Mouse (Mus musculus): ENCODE results near the gene Slc22a4. TPM values are rescaled to one million over a fixed set of nuclear protein-coding genes. Genes with fewer than 3 reads are reported as not detected.

The Slc22a4 gene
- total and polyA plus RNA-seq, 3 experiments: 3.5 to 5.8 TPM; not detected in 1

DNA sequence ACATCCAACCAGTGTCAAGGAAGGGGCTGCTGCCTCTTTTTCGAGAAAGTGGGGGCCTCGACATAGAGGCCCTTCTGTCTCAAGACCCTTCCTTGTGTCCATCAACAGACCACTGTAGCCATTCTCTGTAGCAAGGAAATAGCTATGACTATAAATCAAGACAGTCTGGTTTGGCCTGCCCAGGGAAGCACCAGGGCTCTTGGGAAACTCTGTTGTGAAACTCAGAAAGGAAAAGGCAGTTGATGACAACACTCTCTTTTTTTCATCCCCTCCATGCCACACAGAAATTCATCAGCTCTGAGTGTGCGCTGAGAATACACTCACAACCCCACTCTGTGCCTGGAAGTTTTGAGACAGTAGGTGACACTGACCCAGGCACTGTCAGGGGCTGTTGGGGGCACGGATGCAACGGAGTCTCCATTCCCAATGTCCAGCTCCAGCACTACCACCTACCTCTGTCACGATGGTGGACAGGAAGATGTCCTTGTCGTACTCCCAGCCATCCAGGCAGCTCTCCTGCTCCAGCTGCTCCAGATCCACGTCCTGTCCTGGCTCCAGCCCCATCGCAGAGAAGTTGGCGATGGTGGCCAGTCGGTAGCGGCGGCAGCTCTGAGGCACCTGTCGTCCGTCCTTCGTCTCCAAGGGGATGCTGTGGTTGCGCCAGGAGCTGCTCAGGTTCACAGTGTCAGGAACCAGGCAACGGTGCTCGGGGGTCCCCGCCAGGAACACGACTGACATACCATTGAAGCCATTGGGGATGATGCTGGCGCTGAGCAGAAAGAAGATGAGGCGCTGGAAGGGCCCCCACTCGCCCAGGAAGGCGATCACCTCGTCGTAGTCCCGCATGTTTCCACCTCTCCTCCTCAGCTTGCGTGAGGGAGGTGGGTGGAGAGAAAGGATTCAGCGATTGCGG, 503 bp downstream of the Slc22a4 start:
- TF ChIP-seq CHD2 (IDR thresholded peaks at IDR 0.05; ENCODE audit: low read length) (no peak), TBP (IDR thresholded peaks at IDR 0.05; ENCODE audit: low read depth, low read length) (no peak), MYB (IDR thresholded peaks at IDR 0.05; ENCODE audit: low read depth, low read length) (0 out of 2 replicates have a peak, but pooled peaks have one; percentile 21), MAX (IDR thresholded peaks at IDR 0.05; ENCODE audit: low read length) (no peak)
- no peak for DNase-seq (ENCODE audit: low read depth, low spot score)
- H3K4me1 ChIP-seq (ENCODE audit: control insufficient read depth in 1 of 2, insufficient read depth in 2 of 2, low read length in 2 of 2): peaks cover 29 to 39% of the 10 kb centered on the region in 2 experiments
- H3K4me3 ChIP-seq (ENCODE audit: control insufficient read depth in 1 of 2, insufficient read depth in 1 of 2, low read depth in 2 of 2, low read length in 2 of 2): peak overlapping the region; percentile 65 to 93
- H3K9ac ChIP-seq (ENCODE audit: control insufficient read depth, low read depth, low read length, poor library complexity, severe bottlenecking): peak overlapping the region; percentile 74
- H3K9me3 ChIP-seq (replicated peaks; ENCODE audit: insufficient read depth, low read length): no peaks in the 10 kb centered on the region
- H3K79me2 ChIP-seq (ENCODE audit: control insufficient read depth, insufficient read depth, low read length, poor library complexity): peaks cover 3% of the 10 kb centered on the region; the same call in 1 of the 2 replicates
- H3K27me3 ChIP-seq (ENCODE audit: control insufficient read depth in 1 of 2, insufficient read depth in 2 of 2, low read length in 2 of 2): no peaks in the 10 kb centered on the region
- H3K27ac ChIP-seq (ENCODE audit: control insufficient read depth, low read depth, low read length): peak overlapping the region; percentile 44
- H3K36me3 ChIP-seq (ENCODE audit: control insufficient read depth in 1 of 2, insufficient read depth in 2 of 2, low read length in 2 of 2): peaks cover 0 to 33% of the 10 kb centered on the region in 2 experiments; a peak in 2 of 4 replicates

DNA sequence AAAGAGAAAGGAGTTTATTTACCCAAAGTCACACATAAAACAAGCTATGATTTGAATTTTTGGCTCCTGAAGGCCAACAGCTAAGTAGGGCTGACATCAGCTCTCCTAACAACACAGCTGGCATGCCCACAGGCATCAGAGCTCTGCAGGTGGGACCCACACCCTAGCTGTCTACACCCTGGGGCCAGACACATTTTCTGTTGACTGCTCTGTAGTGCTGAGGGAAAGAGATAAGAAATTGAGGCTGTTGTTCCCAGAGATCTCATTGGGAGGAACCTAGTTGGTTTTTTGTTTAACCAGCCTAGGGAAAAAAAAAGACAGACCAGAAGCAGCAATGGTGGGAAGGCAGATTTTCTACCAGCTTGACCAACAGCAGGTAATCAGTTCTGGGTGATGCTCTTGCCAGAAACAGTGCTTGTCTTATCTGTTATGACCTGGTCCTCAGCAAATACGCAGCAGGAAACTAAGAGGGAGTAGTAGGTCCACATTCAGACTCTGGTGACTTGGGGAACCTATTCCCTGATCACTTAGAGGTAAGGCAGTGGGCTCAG, 1.3 kb downstream of the Slc22a4 start:
- peak; percentile 91 for DNase-seq (ENCODE audit: low read depth, low spot score)
- Histone ChIP-seq H3K27ac (ENCODE audit: control insufficient read depth, low read depth, low read length) (peak overlapping the region; percentile 44), H3K9ac (ENCODE audit: control insufficient read depth, low read depth, low read length, poor library complexity, severe bottlenecking) (no peak overlapping the region), H3K4me1 (ENCODE audit: control insufficient read depth in 1 of 2, insufficient read depth in 2 of 2, low read length in 2 of 2) (peaks cover 29 to 39% of the 10 kb centered on the region in 2 experiments), H3K4me3 (ENCODE audit: control insufficient read depth in 1 of 2, insufficient read depth in 1 of 2, low read depth in 2 of 2, low read length in 2 of 2) (peak overlapping the region in 1 of 2 experiments; percentile 93; a peak in 1 of 4 replicates), H3K79me2 (ENCODE audit: control insufficient read depth, insufficient read depth, low read length, poor library complexity) (peaks cover 3% of the 10 kb centered on the region; the same call in 1 of the 2 replicates), H3K36me3 (ENCODE audit: control insufficient read depth in 1 of 2, insufficient read depth in 2 of 2, low read length in 2 of 2) (peaks cover 0 to 33% of the 10 kb centered on the region in 2 experiments; a peak in 2 of 4 replicates), H3K9me3 (replicated peaks; ENCODE audit: insufficient read depth, low read length) (no peaks in the 10 kb centered on the region), H3K27me3 (ENCODE audit: control insufficient read depth in 1 of 2, insufficient read depth in 2 of 2, low read length in 2 of 2) (no peaks in the 10 kb centered on the region)
- TF ChIP-seq CTCF (IDR thresholded peaks at IDR 0.05 in 2 of 3, conservative IDR thresholded peaks at IDR 0.05 in 1 of 3; ENCODE audit: control insufficient read depth in 1 of 3, insufficient read depth in 1 of 3, low read depth in 2 of 3, low read length in 3 of 3, poor library complexity in 1 of 3, severe bottlenecking in 1 of 3) (no peak), MAZ (IDR thresholded peaks at IDR 0.05; ENCODE audit: low read depth, low read length) (peak; percentile 72; the same call in 1 of the 2 replicates), NELFE (IDR thresholded peaks at IDR 0.05; ENCODE audit: low read depth, low read length) (no peak), MAX (IDR thresholded peaks at IDR 0.05; ENCODE audit: low read length) (no peak), GATA1 (IDR thresholded peaks at IDR 0.05; ENCODE audit: low read depth, low read length) (peak; percentile 90), POLR2AphosphoS2 (IDR thresholded peaks at IDR 0.05; ENCODE audit: low read length) (no peak), ELF1 (IDR thresholded peaks at IDR 0.05; ENCODE audit: low read depth, low read length) (no peak), ZKSCAN1 (IDR thresholded peaks at IDR 0.05; ENCODE audit: low read depth, low read length) (0 out of 2 replicates have a peak, but pooled peaks have one; percentile 32), TBP (IDR thresholded peaks at IDR 0.05; ENCODE audit: low read depth, low read length) (peak; percentile 39; the same call in 1 of the 2 replicates), GABPA (IDR thresholded peaks at IDR 0.05; ENCODE audit: low read depth, low read length) (0 out of 2 replicates have a peak, but pooled peaks have one; percentile 19), MYB (IDR thresholded peaks at IDR 0.05; ENCODE audit: low read depth, low read length) (peak; percentile 80), CHD1 (IDR thresholded peaks at IDR 0.05; ENCODE audit: low read depth, low read length) (0 out of 2 replicates have a peak, but pooled peaks have one; percentile 16), NRF1 (IDR thresholded peaks at IDR 0.05; ENCODE audit: insufficient read depth, low read depth, low read length, poor library complexity, severe bottlenecking) (no peak), RAD21 (IDR thresholded peaks at IDR 0.05; ENCODE audit: low read depth, low read length) (no peak), MAFK (IDR thresholded peaks at IDR 0.05; ENCODE audit: borderline replicate concordance, low read depth, low read length) (no peak; the same call in 1 of the 2 replicates), JUND (IDR thresholded peaks at IDR 0.05; ENCODE audit: low read depth, low read length) (no peak), SIN3A (IDR thresholded peaks at IDR 0.05; ENCODE audit: low read length) (peak; percentile 90), ZC3H11A (IDR thresholded peaks at IDR 0.05; ENCODE audit: low read depth, low read length) (no peak), CHD2 (IDR thresholded peaks at IDR 0.05; ENCODE audit: low read length) (no peak), BHLHE40 (IDR thresholded peaks at IDR 0.05; ENCODE audit: borderline replicate concordance, low read depth, low read length) (peak; percentile 54; the same call in 1 of the 2 replicates), POLR2A (IDR thresholded peaks at IDR 0.05; ENCODE audit: control insufficient read depth in 1 of 2, insufficient read depth in 1 of 2, low read depth in 1 of 2, low read length in 2 of 2, poor library complexity in 1 of 2) (no peak; a peak in 1 of 4 replicates), USF2 (IDR thresholded peaks at IDR 0.05; ENCODE audit: borderline replicate concordance in 1 of 2, insufficient read depth in 1 of 2, low read depth in 1 of 2, low read length in 2 of 2) (no peak), MXI1 (IDR thresholded peaks at IDR 0.05; ENCODE audit: low read depth, low read length) (peak; percentile 81), SMC3 (IDR thresholded peaks at IDR 0.05; ENCODE audit: low read depth, low read length) (no peak), ETS1 (IDR thresholded peaks at IDR 0.05; ENCODE audit: low read depth, low read length) (peak; percentile 99), MYC (IDR thresholded peaks at IDR 0.05; ENCODE audit: low read depth, low read length) (0 out of 2 replicates have a peak, but pooled peaks have one; percentile 26), EP300 (IDR thresholded peaks at IDR 0.05; ENCODE audit: low read depth in 1 of 2, low read length in 2 of 2) (peak; percentile 92 to 98)
